Mouse (Mus musculus) liver, postnatal 0 days (tissue): ENCODE measurements at regions not wholly inside any gene's neighbourhood (a gene's known extent, or its start where the extent isn't known, plus 50 kb on each side); places are given as distances from the start of the nearest gene placed in this dataset.

Experiments used
- ATAC-seq: fragments of 200-750 bp; cut with Nextera tagmentation; 2 replicates; pipeline ENCODE4 v1.8.0; 2017; ENCODE audit warnings: mild to moderate bottlenecking, moderate library complexity
- DNase-seq: peaks from one replicate; pipeline ENCODE4 v3.0.0-alpha.2; 2016
- H3K27ac ChIP-seq: fragments of 300-500 bp; sonication (generic); 2 replicates; pipeline ENCODE4 v1.5.1; 2014; ENCODE audit warnings: antibody characterized with exemption, moderate library complexity, mild to moderate bottlenecking, low read depth
- H3K27me3 ChIP-seq: fragments of 300-500 bp; sonication (generic); 2 replicates; pipeline ENCODE4 v1.6.1; 2014; ENCODE audit warnings: low read length, control low read depth, mixed read lengths; ENCODE audit not compliant: insufficient read depth
- H3K36me3 ChIP-seq: fragments of 300-500 bp; sonication (generic); replicated peaks from 2 replicates; pipeline ENCODE4 v1.6.1; 2014; ENCODE audit warnings: mild to moderate bottlenecking, control low read depth, low read length, moderate library complexity, mixed read lengths; ENCODE audit not compliant: insufficient read depth
- H3K4me1 ChIP-seq: fragments of 300-500 bp; sonication (generic); 2 replicates; pipeline ENCODE4 v1.6.1; 2014; ENCODE audit warnings: antibody characterized with exemption, mild to moderate bottlenecking, control low read depth; ENCODE audit not compliant: insufficient read depth
- H3K4me2 ChIP-seq: fragments of 300-500 bp; sonication (generic); 2 replicates; pipeline ENCODE4 v1.6.1; 2014; ENCODE audit warnings: low read depth, mild to moderate bottlenecking, low read length, moderate library complexity, mixed read lengths
- H3K4me3 ChIP-seq: fragments of 300-500 bp; sonication (generic); 2 replicates; pipeline ENCODE4 v1.5.1; 2014; ENCODE audit warnings: low read depth, low read length
- H3K9ac ChIP-seq: fragments of 300-500 bp; sonication (generic); replicated peaks from 2 replicates; pipeline ENCODE4 v1.6.1; 2014; ENCODE audit warnings: mild to moderate bottlenecking, moderate library complexity
- H3K9me3 ChIP-seq: fragments of 300-500 bp; sonication (generic); 2 replicates; pipeline ENCODE4 v1.6.1; 2016; ENCODE audit warnings: mild to moderate bottlenecking, control low read depth, low read length, mixed read lengths
- CTCF ChIP-seq: sonication (generic); IDR thresholded peaks from 2 replicates; pipeline ENCODE4 v1.5.1; 2016; ENCODE audit warnings: antibody characterized with exemption, low read depth
- EP300 ChIP-seq: IDR thresholded peaks from 2 replicates; pipeline ENCODE4 v1.6.1; 2016; ENCODE audit warnings: antibody characterized with exemption, low read depth, mild to moderate bottlenecking
- WGBS: fragments of 180-500 bp; shearing (Covaris S2); extraction: QIAGEN DNeasy Blood & Tissue Kit; methylation state at CpG from one replicate; pipeline ENCODE4 v1.1.7; 2014; ENCODE audit not compliant: insufficient replicate concordance; 5-methylcytosine and 5-hydroxymethylcytosine counted together

DNA sequence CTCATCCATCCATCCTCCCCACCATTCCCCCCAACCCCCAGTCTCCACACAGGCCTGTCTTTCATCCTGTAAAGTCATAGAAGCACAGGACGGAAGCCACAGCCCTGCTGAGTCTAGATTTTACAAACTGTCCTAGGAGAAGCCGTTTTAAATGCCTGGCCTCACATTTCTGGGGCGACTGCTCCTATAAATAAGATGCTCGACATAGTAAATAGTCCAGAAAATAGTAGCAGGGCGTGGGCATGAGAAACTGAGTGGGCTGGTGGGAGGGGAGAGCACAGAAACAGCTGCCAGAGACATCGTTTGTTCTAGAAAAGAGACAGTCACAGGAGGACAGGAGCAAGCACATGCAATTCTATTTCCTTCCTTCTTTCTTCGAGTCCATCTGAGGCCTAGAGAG, 175.0 kb upstream of the Zc3h12a start:
- H3K27ac ChIP-seq: no peak overlapping the region
- no peak overlapping the region for H3K4me2 ChIP-seq
- H3K4me1 ChIP-seq: no peaks in the 10 kb centered on the region
- no peak overlapping the region for H3K4me3 ChIP-seq
- TF ChIP-seq EP300: no peak
- no peak for TF ChIP-seq CTCF
- ATAC-seq: no peak
- no peak overlapping the region for H3K9ac ChIP-seq
- no peaks in the 10 kb centered on the region for H3K36me3 ChIP-seq
- H3K27me3 ChIP-seq: no peaks in the 10 kb centered on the region
- WGBS: 50% methylated on average over 7 of the region's 7 CpGs
- H3K9me3 ChIP-seq: no peaks in the 10 kb centered on the region
- DNase-seq: no peak

DNA sequence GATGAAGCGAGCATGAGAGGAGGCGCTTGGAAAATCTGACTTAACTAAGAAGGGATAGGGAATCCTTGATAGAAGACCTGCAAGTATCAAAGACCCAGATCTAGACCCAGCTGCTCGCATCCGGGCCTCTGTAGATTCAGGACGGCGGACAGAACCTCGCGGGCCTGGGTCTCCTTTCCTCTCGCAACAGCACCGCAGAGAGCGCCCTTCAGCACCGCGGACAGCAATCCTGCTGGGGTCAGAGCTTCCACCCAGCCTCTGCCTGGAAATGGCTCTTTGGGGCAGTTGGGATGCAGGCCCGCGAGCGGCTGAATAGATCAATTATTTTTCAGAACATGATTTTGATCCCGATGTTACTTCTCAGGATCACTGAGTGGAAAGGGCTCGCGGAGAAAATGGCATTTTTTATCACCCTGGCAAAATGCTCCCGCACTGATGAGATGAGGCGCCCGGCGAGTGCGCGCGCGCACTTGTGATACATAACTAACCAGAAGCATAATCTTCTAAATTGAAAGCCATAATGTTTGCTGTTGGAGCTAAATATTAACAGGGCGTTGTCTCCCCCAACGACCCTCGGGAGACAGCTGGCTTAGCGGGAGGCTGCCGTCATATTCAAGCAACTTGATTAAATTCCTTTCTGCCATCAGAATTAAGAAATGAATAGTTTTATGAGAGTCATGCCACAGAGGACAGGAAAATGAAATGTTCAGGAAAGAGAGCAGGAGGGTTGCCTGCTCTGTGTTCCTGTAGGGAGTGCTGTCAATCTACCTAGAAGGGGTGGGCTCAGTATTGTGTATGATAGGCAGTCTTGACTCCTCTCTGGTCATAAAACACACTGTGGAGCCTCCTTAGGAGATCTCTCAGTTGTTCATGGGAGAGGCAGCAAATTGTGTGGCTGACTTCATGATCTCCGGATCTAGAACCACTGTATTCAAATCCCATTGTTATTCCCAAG, 173.1 kb upstream of the Zc3h12a start:
- no peak overlapping the region for H3K4me3 ChIP-seq
- ATAC-seq (no peak), DNase-seq (peak; percentile 59)
- no peak overlapping the region for H3K9ac ChIP-seq
- 25% methylated on average over 33 of the region's 33 CpGs for WGBS
- H3K4me1 ChIP-seq: no peaks in the 10 kb centered on the region
- H3K4me2 ChIP-seq: no peak overlapping the region
- H3K27me3 ChIP-seq: no peaks in the 10 kb centered on the region
- H3K27ac ChIP-seq: no peak overlapping the region
- no peaks in the 10 kb centered on the region for H3K36me3 ChIP-seq
- no peaks in the 10 kb centered on the region for H3K9me3 ChIP-seq
- TF ChIP-seq EP300 (no peak), CTCF (no peak)

GRCm38 (mm10) chr4:125290761-125291160, 163.1 kb upstream of the Zc3h12a start:
- Histone ChIP-seq H3K4me3 (no peak overlapping the region), H3K9ac (no peak overlapping the region), H3K4me1 (no peaks in the 10 kb centered on the region), H3K4me2 (no peak overlapping the region), H3K9me3 (no peaks in the 10 kb centered on the region; the same call in 1 of the 2 replicates), H3K36me3 (no peaks in the 10 kb centered on the region), H3K27me3 (no peaks in the 10 kb centered on the region), H3K27ac (no peak overlapping the region)
- ATAC-seq (no peak), DNase-seq (no peak)
- WGBS: 62% methylated on average over 6 of the region's 6 CpGs
- no peak for TF ChIP-seq EP300
- TF ChIP-seq CTCF: no peak

DNA sequence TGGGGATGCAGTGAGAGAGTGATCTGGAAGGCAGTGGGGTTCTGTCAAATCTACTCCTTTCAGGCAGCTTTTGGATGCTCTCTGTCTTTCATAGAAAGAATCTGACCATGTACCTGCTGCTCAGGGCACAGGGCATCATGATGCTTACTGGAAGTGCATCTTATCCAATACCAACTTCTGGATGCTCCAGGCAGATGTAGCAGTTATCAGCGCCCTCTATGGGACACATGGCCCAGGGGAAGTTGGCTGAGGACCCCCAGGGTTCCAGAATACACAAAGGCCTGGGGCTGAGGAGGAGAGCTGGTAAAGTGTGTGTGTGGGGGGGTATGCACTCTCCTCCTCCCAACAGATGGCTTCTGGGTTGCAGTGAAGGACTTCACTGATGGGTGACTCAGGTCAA, 162.1 kb upstream of the Zc3h12a start:
- no peak for DNase-seq

DNA sequence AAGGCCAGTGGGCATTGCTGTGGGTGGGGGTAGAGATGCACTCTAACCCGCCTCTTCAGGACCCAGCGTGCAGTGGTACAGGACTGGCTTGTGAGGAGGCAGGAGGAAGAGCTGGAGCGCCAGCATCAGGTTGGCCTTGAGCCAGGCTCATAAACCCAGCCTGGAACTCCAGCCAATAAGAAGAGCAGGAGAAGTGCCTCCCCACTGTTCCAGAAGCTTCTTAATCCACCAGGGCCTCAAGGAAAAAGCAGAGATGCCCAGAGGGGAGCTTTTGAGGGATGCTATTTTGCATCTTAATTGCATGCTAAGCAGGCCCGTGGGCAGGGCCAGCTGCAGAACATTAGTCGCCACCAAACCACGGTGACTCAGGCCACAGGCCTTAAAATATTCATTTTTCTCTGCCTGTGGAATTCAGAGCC, 161.4 kb upstream of the Zc3h12a start:
- H3K27ac ChIP-seq: no peak overlapping the region
- H3K4me1 ChIP-seq: no peaks in the 10 kb centered on the region
- no peak overlapping the region for H3K9ac ChIP-seq
- H3K36me3 ChIP-seq: no peaks in the 10 kb centered on the region
- H3K4me2 ChIP-seq: no peak overlapping the region
- ATAC-seq (no peak), DNase-seq (no peak)
- TF ChIP-seq CTCF (no peak), EP300 (no peak)
- 62% methylated on average over 6 of the region's 6 CpGs for WGBS
- H3K4me3 ChIP-seq: no peak overlapping the region
- no peaks in the 10 kb centered on the region for H3K27me3 ChIP-seq
- H3K9me3 ChIP-seq: no peaks in the 10 kb centered on the region; the same call in 1 of the 2 replicates

More for the DNA sequence above, 162.1 kb upstream of the Zc3h12a start:
- WGBS: 0% methylated on average over 1 of the region's 1 CpGs
- Histone ChIP-seq H3K9me3 (no peaks in the 10 kb centered on the region; the same call in 1 of the 2 replicates), H3K36me3 (no peaks in the 10 kb centered on the region), H3K9ac (no peak overlapping the region), H3K4me3 (no peak overlapping the region), H3K4me2 (no peak overlapping the region), H3K4me1 (no peaks in the 10 kb centered on the region), H3K27ac (no peak overlapping the region), H3K27me3 (no peaks in the 10 kb centered on the region)
- TF ChIP-seq EP300 (no peak), CTCF (no peak)
- no peak for ATAC-seq

- Histone ChIP-seq H3K27me3 (no peaks in the 10 kb centered on the region), H3K4me1 (no peaks in the 10 kb centered on the region), H3K4me2 (no peak overlapping the region), H3K9me3 (no peaks in the 10 kb centered on the region), H3K9ac (no peak overlapping the region), H3K36me3 (no peaks in the 10 kb centered on the region), H3K27ac (no peak overlapping the region), H3K4me3 (no peak overlapping the region)
- ATAC-seq (no peak), DNase-seq (no peak)
- TF ChIP-seq EP300 (no peak), CTCF (no peak)
- 34% methylated on average over 8 of the region's 8 CpGs for WGBS
Measured at GRCm38 (mm10) chr4:125282974-125283319, 155.3 kb upstream of the Zc3h12a start.
